Mouse (Mus musculus): ENCODE measurements around the gene Bcl2. TPM values are rescaled to one million over a fixed set of nuclear protein-coding genes. Genes with fewer than 3 reads are reported as not detected.

The Bcl2 gene
- 19.2 and 20.3 TPM in 2 replicates for polyA plus RNA-seq (2015; fragmentation: Nextera tagmentation; extraction: Ambion mirVana)

GRCm38 (mm10) chr1:106713621-106714529 is at the start of gene Bcl2:
TSS of gene Bcl2 (minus strand) at chr1:106714274.
- no peaks in the 10 kb centered on the region for H3K9me3 ChIP-seq
- H3K27ac ChIP-seq: peak within 1 kb of the TSS; percentile 95
- H3K9ac ChIP-seq: peak within 1 kb of the TSS; percentile 78
- H3K4me2 ChIP-seq: peak within 1 kb of the TSS; percentile 86
- ATAC-seq (ENCODE audit: insufficient number of reproducible peaks, low FRiP score, low TSS enrichment, low read depth): peak; percentile 83
- H3K27me3 ChIP-seq: no peaks in the 10 kb centered on the region
- no peaks in the 10 kb centered on the region for H3K36me3 ChIP-seq
- under 1% methylated on average over 75 of the region's 95 CpGs for WGBS
- peaks cover 14% of the 10 kb centered on the region for H3K4me1 ChIP-seq
- peak within 1 kb of the TSS; percentile 77 for H3K4me3 ChIP-seq

GRCm38 (mm10) chr1:106760750-106761149 is 46.7 kb upstream of the Bcl2 start:
- Histone ChIP-seq H3K4me2 (no peak overlapping the region), H3K27ac (0 out of 2 replicates have a peak overlapping the region, but pooled peaks have one; percentile 11), H3K4me1 (peaks cover 12% of the 10 kb centered on the region), H3K9me3 (no peaks in the 10 kb centered on the region), H3K27me3 (no peaks in the 10 kb centered on the region), H3K36me3 (peaks cover 1% of the 10 kb centered on the region), H3K9ac (no peak overlapping the region), H3K4me3 (no peak overlapping the region)
- ATAC-seq (ENCODE audit: insufficient number of reproducible peaks, low FRiP score, low TSS enrichment, low read depth): no peak
- 88% methylated on average over 3 of the region's 3 CpGs for WGBS

GRCm38 (mm10) chr1:106759572-106760435 is 45.7 kb upstream of the Bcl2 start, which contains the start of gene Kdsr:
TSS of gene Kdsr (minus strand) at chr1:106759727.
- peak within 1 kb of the TSS; percentile 95 for H3K27ac ChIP-seq
- no peaks in the 10 kb centered on the region for H3K27me3 ChIP-seq
- peaks cover 12% of the 10 kb centered on the region for H3K4me1 ChIP-seq
- H3K36me3 ChIP-seq: peaks cover 3% of the 10 kb centered on the region
- no peaks in the 10 kb centered on the region for H3K9me3 ChIP-seq
- peak; percentile 99 for ATAC-seq (ENCODE audit: insufficient number of reproducible peaks, low FRiP score, low TSS enrichment, low read depth)
- H3K4me3 ChIP-seq: peak within 1 kb of the TSS; percentile 83
- peak within 1 kb of the TSS; percentile 72 for H3K9ac ChIP-seq
- 2% methylated on average over 51 of the region's 51 CpGs for WGBS
- H3K4me2 ChIP-seq: peak within 1 kb of the TSS; percentile 93

- peak overlapping the region; percentile 93 for H3K4me2 ChIP-seq
- H3K4me1 ChIP-seq: peaks cover 12% of the 10 kb centered on the region
- ATAC-seq (ENCODE audit: insufficient number of reproducible peaks, low FRiP score, low TSS enrichment, low read depth): peak; percentile 35
- peak overlapping the region; percentile 72 for H3K9ac ChIP-seq
- peak overlapping the region; percentile 86 for H3K27ac ChIP-seq
- WGBS: 2% methylated on average over 34 of the region's 34 CpGs
- H3K27me3 ChIP-seq: no peaks in the 10 kb centered on the region
- peak overlapping the region; percentile 83 for H3K4me3 ChIP-seq
- peaks cover 3% of the 10 kb centered on the region for H3K36me3 ChIP-seq
- H3K9me3 ChIP-seq: no peaks in the 10 kb centered on the region
These were observed 44.9 kb upstream of the Bcl2 start for GRCm38 (mm10) chr1:106758734-106759571.

GRCm38 (mm10) chr1:106756633-106757032 is 42.6 kb upstream of the Bcl2 start:
- Histone ChIP-seq H3K36me3 (peaks cover 3% of the 10 kb centered on the region; the same call in 1 of the 2 replicates), H3K27ac (no peak overlapping the region), H3K4me3 (no peak overlapping the region), H3K4me1 (peaks cover 12% of the 10 kb centered on the region), H3K9ac (no peak overlapping the region), H3K9me3 (no peaks in the 10 kb centered on the region), H3K27me3 (no peaks in the 10 kb centered on the region), H3K4me2 (no peak overlapping the region)
- no peak for ATAC-seq (ENCODE audit: insufficient number of reproducible peaks, low FRiP score, low TSS enrichment, low read depth)
- WGBS: 87% methylated on average over 4 of the region's 4 CpGs

- H3K27ac ChIP-seq: no peak overlapping the region
- no peaks in the 10 kb centered on the region for H3K9me3 ChIP-seq
- no peak overlapping the region for H3K9ac ChIP-seq
- no peaks in the 10 kb centered on the region for H3K27me3 ChIP-seq
- no peak overlapping the region for H3K4me2 ChIP-seq
- WGBS: 82% methylated on average over 5 of the region's 5 CpGs
- peaks cover 12% of the 10 kb centered on the region; the same call in 1 of the 2 replicates for H3K36me3 ChIP-seq
- no peak for ATAC-seq (ENCODE audit: insufficient number of reproducible peaks, low FRiP score, low TSS enrichment, low read depth)
- no peaks in the 10 kb centered on the region for H3K4me1 ChIP-seq
- no peak overlapping the region for H3K4me3 ChIP-seq
These were observed 37.9 kb upstream of the Bcl2 start for GRCm38 (mm10) chr1:106752013-106752412.

GRCm38 (mm10) chr1:106750656-106751055 is 36.6 kb upstream of the Bcl2 start:
- 74% methylated on average over 1 of the region's 1 CpGs for WGBS
- H3K27me3 ChIP-seq: no peaks in the 10 kb centered on the region
- no peak overlapping the region for H3K27ac ChIP-seq
- no peak overlapping the region for H3K4me2 ChIP-seq
- H3K4me3 ChIP-seq: no peak overlapping the region
- peaks cover 23% of the 10 kb centered on the region; the same call in 1 of the 2 replicates for H3K36me3 ChIP-seq
- H3K9ac ChIP-seq: no peak overlapping the region
- H3K9me3 ChIP-seq: no peaks in the 10 kb centered on the region
- ATAC-seq (ENCODE audit: insufficient number of reproducible peaks, low FRiP score, low TSS enrichment, low read depth): no peak
- no peaks in the 10 kb centered on the region for H3K4me1 ChIP-seq

- Histone ChIP-seq H3K4me2 (no peak overlapping the region), H3K9me3 (no peaks in the 10 kb centered on the region), H3K4me1 (no peaks in the 10 kb centered on the region), H3K9ac (no peak overlapping the region), H3K36me3 (peaks cover 20% of the 10 kb centered on the region; the same call in 1 of the 2 replicates), H3K27ac (no peak overlapping the region), H3K27me3 (no peaks in the 10 kb centered on the region), H3K4me3 (no peak overlapping the region)
- no peak for ATAC-seq (ENCODE audit: insufficient number of reproducible peaks, low FRiP score, low TSS enrichment, low read depth)
- 85% methylated on average over 6 of the region's 6 CpGs for WGBS
These were observed 34.7 kb upstream of the Bcl2 start for GRCm38 (mm10) chr1:106748555-106749315.

- H3K4me2 ChIP-seq: no peak overlapping the region
- no peaks in the 10 kb centered on the region for H3K27me3 ChIP-seq
- no peaks in the 10 kb centered on the region for H3K4me1 ChIP-seq
- H3K36me3 ChIP-seq: peaks cover 42% of the 10 kb centered on the region
- no peaks in the 10 kb centered on the region for H3K9me3 ChIP-seq
- H3K4me3 ChIP-seq: no peak overlapping the region
- WGBS: 61% methylated on average over 6 of the region's 6 CpGs
- no peak overlapping the region for H3K27ac ChIP-seq
- H3K9ac ChIP-seq: no peak overlapping the region
- no peak for ATAC-seq (ENCODE audit: insufficient number of reproducible peaks, low FRiP score, low TSS enrichment, low read depth)
These were observed 28.9 kb upstream of the Bcl2 start for GRCm38 (mm10) chr1:106742980-106743379.

- ATAC-seq (ENCODE audit: insufficient number of reproducible peaks, low FRiP score, low TSS enrichment, low read depth): no peak
- Histone ChIP-seq H3K4me3 (no peak overlapping the region), H3K9ac (no peak overlapping the region), H3K36me3 (peaks cover 35% of the 10 kb centered on the region), H3K9me3 (no peaks in the 10 kb centered on the region), H3K27me3 (no peaks in the 10 kb centered on the region), H3K4me2 (no peak overlapping the region), H3K4me1 (no peaks in the 10 kb centered on the region), H3K27ac (no peak overlapping the region)
- 88% methylated on average over 4 of the region's 4 CpGs for WGBS
These were observed 26.7 kb upstream of the Bcl2 start for GRCm38 (mm10) chr1:106740735-106741134.

Data from limb, embryonic 15.5 days (tissue).